Mouse (Mus musculus): ENCODE data around the gene Acvr1.

The Acvr1 gene

GRCm38 (mm10) chr2:58415037-58415436 is 151.9 kb downstream of the Acvr1 start:
- DNase-seq (ENCODE audit: low read depth, low spot score) = no peak

GRCm38 (mm10) chr2:58408926-58409634 is 157.9 kb downstream of the Acvr1 start:
- no peak for DNase-seq (ENCODE audit: low read depth, low spot score)

DNA sequence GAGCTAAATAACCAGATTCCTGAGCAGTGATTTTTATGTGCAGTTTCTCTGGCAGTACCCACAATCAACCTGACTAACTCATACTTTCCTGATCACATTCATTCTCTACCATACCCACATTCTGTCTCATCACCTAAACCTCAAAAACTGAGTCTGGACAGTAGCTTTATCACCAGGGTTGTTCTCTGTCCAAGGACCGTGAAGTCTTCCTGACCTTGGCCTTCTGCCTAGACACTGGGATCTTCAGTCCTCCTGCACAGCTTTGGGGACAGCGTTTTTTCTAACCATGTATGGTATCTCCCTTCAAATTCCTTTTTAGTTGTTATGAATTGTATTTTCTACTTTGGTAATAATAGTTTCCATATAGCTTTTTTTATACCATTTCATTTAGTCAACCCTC is 163.5 kb downstream of the Acvr1 start:
- no peak for DNase-seq (ENCODE audit: low read depth, low spot score)

DNA sequence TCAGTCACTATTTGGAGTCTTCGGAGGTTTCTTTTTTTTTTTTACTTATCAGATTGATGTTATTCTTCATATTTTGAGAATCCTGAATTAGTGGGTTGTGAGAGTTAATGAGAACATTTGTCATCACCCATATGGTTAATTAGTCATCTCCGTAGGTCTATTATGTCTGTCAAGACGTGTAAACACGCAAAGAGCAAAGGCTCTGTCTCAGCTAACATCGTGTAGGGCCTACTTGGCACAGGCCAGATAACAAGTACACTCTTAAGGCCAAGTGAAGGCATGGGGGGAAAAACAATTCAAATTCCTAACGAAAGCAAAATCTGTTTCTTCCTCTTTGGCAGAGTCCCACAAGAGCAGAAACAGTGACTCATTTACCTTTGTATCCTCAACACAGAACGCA is 178.4 kb downstream of the Acvr1 start:
- DNase-seq (ENCODE audit: low read depth, low spot score) = no peak

GRCm38 (mm10) chr2:58380020-58380419 is 186.9 kb downstream of the Acvr1 start:
- no peak for DNase-seq (ENCODE audit: low read depth, low spot score)

DNA sequence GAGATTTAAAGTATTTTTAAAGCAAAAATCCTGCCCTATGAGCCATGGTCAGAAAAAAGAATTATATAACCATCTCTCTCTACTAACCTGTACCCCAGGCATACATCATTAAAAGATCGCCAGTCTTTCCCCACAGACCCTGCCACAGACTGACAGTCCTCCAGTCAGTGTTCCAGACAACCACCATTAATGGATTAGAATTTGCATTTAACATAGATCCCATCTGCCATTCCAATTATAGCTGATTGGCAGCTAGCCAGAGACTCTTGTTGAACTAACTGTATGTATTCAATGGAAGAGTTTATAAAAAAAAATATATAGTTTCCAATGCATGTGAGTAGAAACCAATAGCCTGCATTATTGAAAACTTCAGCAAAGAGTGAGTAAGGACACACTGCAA is 187.5 kb downstream of the Acvr1 start:
- DNase-seq (ENCODE audit: low read depth, low spot score) = no peak

DNA sequence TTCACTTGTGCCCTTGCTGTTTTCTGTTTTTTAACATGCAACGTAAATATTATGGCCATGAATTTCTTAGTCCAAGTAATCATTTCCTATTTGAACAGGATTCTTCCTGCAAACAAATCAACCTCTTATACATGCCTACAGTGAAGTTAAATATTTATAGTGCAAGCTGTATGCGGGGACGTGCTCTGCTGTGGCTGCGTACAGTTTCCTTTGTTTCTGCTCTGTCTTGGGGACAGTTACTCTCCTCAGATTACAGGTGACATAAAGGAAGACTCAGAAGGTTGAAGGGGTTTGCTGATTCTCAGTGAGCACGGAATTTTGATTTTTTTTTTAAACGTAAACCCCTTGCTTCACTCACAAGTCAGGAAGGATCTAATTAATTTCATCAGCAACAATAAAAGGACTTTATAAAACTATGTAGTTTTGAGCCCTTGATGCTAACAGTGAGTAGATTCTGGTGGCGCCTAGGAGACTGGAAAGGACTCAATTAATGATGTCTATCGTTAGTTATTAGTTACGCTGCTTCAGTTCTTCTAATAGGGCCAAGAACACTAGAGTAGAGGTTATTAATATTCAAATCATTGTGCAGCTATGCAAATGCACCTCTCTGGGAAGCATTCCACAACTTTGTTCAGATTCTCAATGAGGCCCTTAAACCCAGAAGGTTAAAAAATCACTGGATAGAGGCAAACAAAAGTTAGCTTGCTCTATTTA is 189.4 kb downstream of the Acvr1 start:
- no peak for DNase-seq (ENCODE audit: low read depth, low spot score)

DNA sequence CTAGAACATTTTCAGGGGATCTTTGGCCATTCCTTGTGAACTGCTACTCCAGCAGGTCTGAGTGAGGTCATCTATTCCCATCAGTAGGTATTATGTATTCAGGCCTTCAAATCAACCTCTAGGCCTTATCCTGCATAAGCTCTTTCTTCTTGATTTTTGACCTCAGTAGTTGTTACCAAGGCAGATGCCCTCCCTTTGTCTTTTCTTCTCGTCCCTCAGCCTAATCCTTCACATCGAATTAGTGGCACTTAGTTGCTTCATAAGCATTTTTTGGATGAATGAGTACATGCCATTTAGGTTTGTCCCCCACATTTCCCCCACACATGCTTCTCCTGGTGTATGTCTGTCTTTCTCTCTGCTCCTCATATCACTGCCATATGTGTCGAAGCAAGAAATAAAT is 200.8 kb downstream of the Acvr1 start:
- no peak for DNase-seq (ENCODE audit: low read depth, low spot score)

DNA sequence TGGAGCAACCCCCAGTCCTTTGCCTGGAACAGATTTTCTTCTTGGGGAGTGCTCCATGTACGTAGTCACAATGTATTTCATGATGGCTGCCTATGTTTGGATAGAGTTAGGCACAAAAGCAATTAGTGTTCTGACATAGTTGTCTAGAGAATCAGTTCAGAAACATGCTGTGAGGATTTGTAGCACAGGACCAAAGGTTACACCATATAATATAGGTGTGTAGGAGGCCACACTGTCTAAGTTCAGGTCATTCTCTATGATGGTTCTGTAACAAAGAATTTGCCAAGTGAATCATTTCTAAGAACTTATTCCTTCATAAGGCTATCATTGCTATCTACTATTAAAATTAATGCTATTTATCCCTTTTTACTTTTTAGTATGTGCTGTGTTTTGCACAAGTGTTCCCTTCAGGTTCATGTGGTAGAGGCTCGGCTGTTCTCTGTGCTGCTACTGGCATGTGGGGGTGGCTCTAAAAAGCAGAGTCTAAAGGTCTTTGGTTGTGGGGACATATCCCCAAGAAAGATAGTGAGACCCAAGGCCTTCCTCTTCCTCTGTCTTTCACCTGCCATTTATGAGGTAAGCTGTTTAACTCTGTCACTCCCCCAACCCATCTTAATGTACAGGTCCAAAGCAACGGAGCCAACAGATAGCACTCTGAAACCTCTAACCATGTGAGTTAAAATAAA is 205.5 kb downstream of the Acvr1 start:
- no peak for DNase-seq (ENCODE audit: low read depth, low spot score)

GRCm38 (mm10) chr2:58358132-58358460 is 208.9 kb downstream of the Acvr1 start:
- DNase-seq (ENCODE audit: low read depth, low spot score) = no peak

DNA sequence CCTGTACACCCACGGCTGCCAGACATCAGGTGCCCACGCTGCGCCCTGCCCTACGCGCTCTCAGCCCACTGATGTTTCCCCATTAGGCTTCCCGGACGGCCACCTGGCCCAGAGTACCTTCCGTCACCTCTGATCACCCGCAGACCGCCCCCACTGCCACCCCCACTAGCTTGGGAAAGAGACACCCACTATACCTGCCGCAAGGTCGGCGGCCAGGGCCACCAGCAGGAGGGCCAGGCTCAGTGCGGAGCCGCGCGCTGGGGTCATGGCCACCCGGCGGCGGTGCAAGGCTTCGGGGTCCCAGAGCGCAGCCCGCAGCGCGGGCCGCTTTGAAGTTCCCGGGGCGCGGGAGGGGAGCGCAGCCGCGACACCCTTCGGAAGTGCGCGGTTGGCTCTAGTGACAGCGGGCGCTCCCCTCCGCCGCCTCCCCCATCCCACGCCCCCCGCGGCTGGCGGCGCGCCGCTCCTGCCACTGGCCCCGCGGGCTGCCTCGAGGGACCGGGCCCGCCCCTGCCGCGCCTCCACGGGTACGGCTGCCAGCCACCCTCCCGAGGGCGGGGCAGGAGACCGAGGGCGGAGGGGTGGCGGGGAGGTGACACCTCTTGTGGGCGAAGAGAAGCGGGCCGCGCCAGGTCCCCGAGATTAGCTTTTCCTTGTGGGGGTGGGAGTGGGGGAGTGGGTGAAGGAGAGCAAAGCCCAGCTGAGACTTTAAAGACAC is 209.4 kb downstream of the Acvr1 start, which contains the start of gene Acvr1c:
Acvr1c (minus strand) TSS at position 482 of the 718 bp plus-strand sequence.
- DNase-seq (ENCODE audit: low read depth, low spot score) = no peak

- no peak for DNase-seq (ENCODE audit: low read depth, low spot score)
Observed at GRCm38 (mm10) chr2:58357068-58357413, 209.9 kb downstream of the Acvr1 start.

- no peak for DNase-seq (ENCODE audit: low read depth, low spot score)
Observed at GRCm38 (mm10) chr2:58354389-58354788, 212.6 kb downstream of the Acvr1 start.

- DNase-seq (ENCODE audit: low read depth, low spot score) = no peak
Observed at GRCm38 (mm10) chr2:58352846-58353245, 214.1 kb downstream of the Acvr1 start.

- DNase-seq (ENCODE audit: low read depth, low spot score) = no peak
Observed at GRCm38 (mm10) chr2:58350657-58351056, 216.3 kb downstream of the Acvr1 start.
